Mouse (Mus musculus): ENCODE data around the gene Faim2. TPM values are rescaled to one million over a fixed set of nuclear protein-coding genes. Genes with fewer than 3 reads are reported as not detected.

Faim2 gene
- total and polyA plus RNA-seq, 3 experiments: 0.17 TPM; not detected in 2

- Histone ChIP-seq H3K9ac (ENCODE audit: insufficient read depth, low read depth) (no peak overlapping the region), H3K27me3 (replicated peaks) (peaks cover 87% of the 10 kb centered on the region), H3K9me3 (replicated peaks; ENCODE audit: low read length) (peaks cover 3% of the 10 kb centered on the region), H3K4me3 (replicated peaks in 1 of 3; ENCODE audit: low read depth in 2 of 3, low read length in 2 of 3, poor library complexity in 1 of 3) (no peak overlapping the region), H3K36me3 (replicated peaks in 1 of 2; ENCODE audit: control insufficient read depth in 1 of 2, insufficient read depth in 1 of 2, low read length in 1 of 2) (no peaks in the 10 kb centered on the region), H3K4me2 (ENCODE audit: insufficient read depth, low read depth, poor library complexity, severe bottlenecking) (no peak overlapping the region), H3K4me1 (ENCODE audit: control insufficient read depth in 1 of 2, insufficient read depth in 2 of 2) (peaks cover 6 to 7% of the 10 kb centered on the region in 2 experiments), H3K27ac (ENCODE audit: insufficient read depth, low read depth) (no peak overlapping the region), H3K79me2 (replicated peaks; ENCODE audit: control insufficient read depth, extremely low read depth, insufficient read depth, poor library complexity, severe bottlenecking) (no peaks in the 10 kb centered on the region)
- no peak for TF ChIP-seq CTCF (conservative IDR thresholded peaks at IDR 0.05 in 1 of 2, IDR thresholded peaks at IDR 0.05 in 1 of 2; ENCODE audit: low read depth in 2 of 2, low read length in 2 of 2)
- dilution Hi-C loops (cut with MboI; ENCODE audit: extremely low pct_ligation_motif_present, extremely low pct_unique_long_range_greater_than_20kb, low sequenced_read_pairs): no loop called here
- DNase-seq (ENCODE audit: extremely low read depth): no peak
- in situ Hi-C loops (cut with MboI; ENCODE audit: low pct_ligation_motif_present, low pct_unique_long_range_greater_than_20kb, low sequenced_read_pairs): no loop called here
Measured at GRCm38 (mm10) chr15:99568682-99569081, 40.7 kb upstream of the Faim2 start.

- in situ Hi-C loops (cut with MboI; ENCODE audit: low pct_ligation_motif_present, low pct_unique_long_range_greater_than_20kb, low sequenced_read_pairs): no loop called here
- dilution Hi-C loops (cut with MboI; ENCODE audit: extremely low pct_ligation_motif_present, extremely low pct_unique_long_range_greater_than_20kb, low sequenced_read_pairs): no loop called here
Measured at GRCm38 (mm10) chr15:99567371-99567770, 39.4 kb upstream of the Faim2 start.

GRCm38 (mm10) chr15:99560246-99560645, 32.3 kb upstream of the Faim2 start:
- Histone ChIP-seq H3K4me2 (ENCODE audit: insufficient read depth, low read depth, poor library complexity, severe bottlenecking) (no peak overlapping the region), H3K36me3 (replicated peaks in 1 of 2; ENCODE audit: control insufficient read depth in 1 of 2, insufficient read depth in 1 of 2, low read length in 1 of 2) (no peaks in the 10 kb centered on the region), H3K79me2 (replicated peaks; ENCODE audit: control insufficient read depth, extremely low read depth, insufficient read depth, poor library complexity, severe bottlenecking) (no peaks in the 10 kb centered on the region), H3K4me3 (replicated peaks in 1 of 3; ENCODE audit: low read depth in 2 of 3, low read length in 2 of 3, poor library complexity in 1 of 3) (no peak overlapping the region), H3K27me3 (replicated peaks) (peaks cover 76% of the 10 kb centered on the region), H3K4me1 (ENCODE audit: control insufficient read depth in 1 of 2, insufficient read depth in 2 of 2) (peaks cover 6 to 7% of the 10 kb centered on the region in 2 experiments), H3K27ac (ENCODE audit: insufficient read depth, low read depth) (no peak overlapping the region), H3K9ac (ENCODE audit: insufficient read depth, low read depth) (no peak overlapping the region), H3K9me3 (replicated peaks; ENCODE audit: low read length) (no peaks in the 10 kb centered on the region)
- DNase-seq (ENCODE audit: extremely low read depth): no peak
- in situ Hi-C loops (cut with MboI; ENCODE audit: low pct_ligation_motif_present, low pct_unique_long_range_greater_than_20kb, low sequenced_read_pairs) (loop anchor here (5.0 kb wide), 1 partner anchor 38 kb away; no protein-coding TSS in a partner anchor), dilution Hi-C loops (cut with MboI; ENCODE audit: extremely low pct_ligation_motif_present, extremely low pct_unique_long_range_greater_than_20kb, low sequenced_read_pairs) (no loop called here)
- TF ChIP-seq PAX5 (IDR thresholded peaks at IDR 0.05; ENCODE audit: low read length): no peak
- no peak for TF ChIP-seq USF1 (IDR thresholded peaks at IDR 0.05; ENCODE audit: low read depth, low read length)
- TF ChIP-seq EP300 (IDR thresholded peaks at IDR 0.05; ENCODE audit: low read length): no peak

More at GRCm38 (mm10) chr15:99567371-99567770, 39.4 kb upstream of the Faim2 start:
- Histone ChIP-seq H3K9me3 (replicated peaks; ENCODE audit: low read length) (peaks cover 3% of the 10 kb centered on the region), H3K79me2 (replicated peaks; ENCODE audit: control insufficient read depth, extremely low read depth, insufficient read depth, poor library complexity, severe bottlenecking) (no peaks in the 10 kb centered on the region), H3K9ac (ENCODE audit: insufficient read depth, low read depth) (no peak overlapping the region), H3K36me3 (replicated peaks in 1 of 2; ENCODE audit: control insufficient read depth in 1 of 2, insufficient read depth in 1 of 2, low read length in 1 of 2) (no peaks in the 10 kb centered on the region), H3K4me2 (ENCODE audit: insufficient read depth, low read depth, poor library complexity, severe bottlenecking) (no peak overlapping the region), H3K27ac (ENCODE audit: insufficient read depth, low read depth) (no peak overlapping the region), H3K4me1 (ENCODE audit: control insufficient read depth in 1 of 2, insufficient read depth in 2 of 2) (peaks cover 6 to 7% of the 10 kb centered on the region in 2 experiments), H3K4me3 (replicated peaks in 1 of 3; ENCODE audit: low read depth in 2 of 3, low read length in 2 of 3, poor library complexity in 1 of 3) (no peak overlapping the region), H3K27me3 (replicated peaks) (peaks cover 87% of the 10 kb centered on the region)
- DNase-seq (ENCODE audit: extremely low read depth): no peak
- TF ChIP-seq RCOR1 (conservative IDR thresholded peaks at IDR 0.05; ENCODE audit: low read depth, low read length): no peak
- TF ChIP-seq MYC (IDR thresholded peaks at IDR 0.05; ENCODE audit: low read depth, low read length): no peak
- no peak for TF ChIP-seq MAFK (IDR thresholded peaks at IDR 0.05; ENCODE audit: insufficient replicate concordance, low read length)
- no peak for TF ChIP-seq KAT2A (IDR thresholded peaks at IDR 0.05; ENCODE audit: insufficient replicate concordance, low read length)
- no peak for TF ChIP-seq BHLHE40 (IDR thresholded peaks at IDR 0.05; ENCODE audit: low read depth, low read length)
- TF ChIP-seq GABPA (IDR thresholded peaks at IDR 0.05; ENCODE audit: insufficient replicate concordance, low read depth, low read length): no peak
- no peak for TF ChIP-seq SMC3 (IDR thresholded peaks at IDR 0.05; ENCODE audit: low read depth, low read length)
- TF ChIP-seq CTCF (conservative IDR thresholded peaks at IDR 0.05 in 1 of 2, IDR thresholded peaks at IDR 0.05 in 1 of 2; ENCODE audit: low read depth in 2 of 2, low read length in 2 of 2): no peak
- TF ChIP-seq MXI1 (IDR thresholded peaks at IDR 0.05; ENCODE audit: low read depth, low read length): no peak
- TF ChIP-seq UBTF (IDR thresholded peaks at IDR 0.05; ENCODE audit: low read depth, low read length): no peak
- no peak for TF ChIP-seq TCF12 (IDR thresholded peaks at IDR 0.05; ENCODE audit: low read depth, low read length)
- TF ChIP-seq ZKSCAN1 (IDR thresholded peaks at IDR 0.05; ENCODE audit: borderline replicate concordance, low read depth, low read length): no peak
- no peak for TF ChIP-seq TBP (conservative IDR thresholded peaks at IDR 0.05; ENCODE audit: low read depth, low read length)
- no peak for TF ChIP-seq CHD1 (IDR thresholded peaks at IDR 0.05; ENCODE audit: low read depth, low read length)

All from CH12.LX (cell line).